Mouse (Mus musculus) lung, adult 18-20 months (tissue): Measurements from ENCODE around the gene Gm21170.
"Not testable (repeated sequence)": the region's sequence is repeated elsewhere in the genome, so short reads cannot be mapped to it uniquely, and the experiment has no call there.

Source experiments
- DNase-seq, 2 experiments: peaks; one replicate each; pipeline ENCODE4 v3.0.0; 2022; ENCODE audit warnings: mixed read lengths in 2 of 2

The Gm21170 gene

DNA sequence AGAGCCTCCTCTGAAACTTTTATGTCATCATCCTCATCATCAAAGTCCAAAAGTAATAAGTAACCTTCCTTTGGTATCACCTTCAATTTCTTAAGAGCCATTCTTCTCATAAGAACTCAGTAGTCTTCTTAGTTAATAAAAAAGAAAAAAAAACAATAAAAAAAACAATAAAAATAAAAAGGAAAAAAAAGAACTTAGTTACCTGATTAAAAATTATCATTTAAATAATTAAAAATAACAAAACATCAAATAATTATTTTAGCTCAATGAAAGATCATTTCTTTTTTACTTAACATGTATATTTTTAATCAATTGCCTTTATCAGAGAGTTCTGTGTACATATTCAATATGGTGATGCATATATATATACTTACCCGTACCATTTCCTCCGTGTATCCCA is at the start of gene Gm21170:
Gene Gm21170, minus strand, starts transcription at position 101 of the 400 bp plus-strand sequence.
- DNase-seq, result not testable (repeated sequence)
